Mouse (Mus musculus): ENCODE results near the gene Snx29. TPM values are rescaled to one million over a fixed set of nuclear protein-coding genes. Genes with fewer than 3 reads are reported as not detected.
A peak's percentile ranks its signal among the peaks of the same experiment; 100 is the strongest.

The Snx29 gene
- total RNA-seq, 2 experiments from 2014 or later: 10.8 to 14.9 TPM

- intact Hi-C loops (cut with DNase I): no loop called here
Measured at GRCm38 (mm10) chr16:11659111-11659720, 336.5 kb downstream of the Snx29 start.

GRCm38 (mm10) chr16:11664896-11665705 is 342.4 kb downstream of the Snx29 start:
- no peak for DNase-seq
- intact Hi-C loops (cut with DNase I): no loop called here

More at GRCm38 (mm10) chr16:11659111-11659720, 336.5 kb downstream of the Snx29 start:
- no peak for DNase-seq

- intact Hi-C loops (cut with DNase I): no loop called here
- no peak for DNase-seq
Measured at GRCm38 (mm10) chr16:11665869-11666268, 343.2 kb downstream of the Snx29 start.

DNA sequence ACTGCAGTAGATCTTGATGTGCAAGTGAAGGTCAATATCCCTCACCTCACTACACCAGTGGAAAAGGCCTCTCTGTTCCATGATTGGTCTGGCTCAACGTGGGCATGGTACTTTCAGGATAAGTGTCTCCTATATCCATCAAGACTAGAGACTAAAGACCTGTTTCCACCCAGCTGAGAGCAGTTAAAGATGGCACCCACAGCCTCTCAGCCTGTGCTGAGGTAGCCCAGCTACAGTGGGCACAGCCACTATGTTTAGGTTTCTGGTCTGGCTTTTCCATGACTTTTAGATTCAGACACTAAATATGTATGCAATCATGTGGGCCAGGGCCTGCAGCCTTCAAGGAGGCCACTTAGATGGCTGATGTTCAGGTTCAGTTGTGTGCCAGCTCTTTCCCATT is 345.7 kb downstream of the Snx29 start:
- no peak for DNase-seq
- intact Hi-C loops (cut with DNase I): no loop called here

DNA sequence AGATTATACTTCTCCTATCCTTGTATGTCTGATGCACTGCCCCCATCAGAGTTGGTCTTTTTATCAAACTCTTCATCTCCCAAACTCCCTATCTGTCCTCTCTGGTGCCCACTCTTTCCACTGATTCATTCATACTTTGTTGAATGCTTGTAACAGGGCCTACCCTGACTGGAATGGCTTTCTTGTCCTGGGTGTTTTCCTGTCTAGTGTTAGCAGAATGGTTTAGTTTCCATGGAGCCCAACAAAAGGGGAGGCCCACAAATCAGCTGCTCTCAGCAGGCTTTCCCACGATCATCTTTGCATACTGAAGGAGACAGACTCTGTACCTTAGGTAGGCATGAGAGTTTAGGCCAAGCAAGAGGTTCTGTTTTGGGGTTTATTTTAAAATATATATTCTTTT is 346.2 kb downstream of the Snx29 start:
- intact Hi-C loops (cut with DNase I): no loop called here

DNA sequence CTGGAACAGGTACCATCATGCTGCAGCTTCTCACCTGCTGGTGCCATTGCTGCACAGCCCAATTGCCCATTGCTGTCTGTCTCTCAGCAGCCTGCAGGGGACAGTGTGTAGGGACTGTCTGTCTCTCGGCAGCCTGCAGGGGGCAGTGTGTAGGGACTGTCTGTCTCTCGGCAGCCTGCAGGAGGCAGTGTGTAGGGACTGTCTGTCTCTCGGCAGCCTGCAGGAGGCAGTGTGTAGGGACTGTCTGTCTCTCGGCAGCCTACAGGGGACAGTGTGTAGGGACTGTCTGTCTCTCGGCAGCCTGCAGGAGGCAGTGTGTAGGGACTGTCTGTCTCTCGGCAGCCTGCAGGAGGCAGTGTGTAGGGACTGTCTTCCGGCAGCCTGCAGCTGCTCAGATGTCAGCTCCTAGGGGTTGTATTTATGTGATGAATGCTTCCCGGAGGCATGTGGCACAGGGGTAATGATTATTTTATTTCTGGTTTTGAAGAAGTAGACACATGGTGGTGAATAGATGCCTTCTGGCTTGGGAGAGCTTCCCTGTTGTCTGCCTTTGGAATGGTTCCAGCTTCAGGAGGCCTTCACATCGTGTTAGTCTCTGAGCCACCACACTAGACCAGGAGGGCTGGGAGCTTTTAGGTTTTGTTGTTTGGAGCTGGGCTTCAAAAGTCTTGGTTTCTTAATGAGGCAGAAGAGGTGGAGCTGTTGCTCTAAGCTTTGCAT is 347.7 kb downstream of the Snx29 start:
- intact Hi-C loops (cut with DNase I): no loop called here

More for the DNA sequence above, 346.2 kb downstream of the Snx29 start:
- no peak for DNase-seq

GRCm38 (mm10) chr16:11670971-11671310 is 348.2 kb downstream of the Snx29 start:
- peak; percentile 25 to 39 for DNase-seq
- intact Hi-C loops (cut with DNase I): no loop called here

More for the DNA sequence above, 347.7 kb downstream of the Snx29 start:
- DNase-seq: no peak

DNA sequence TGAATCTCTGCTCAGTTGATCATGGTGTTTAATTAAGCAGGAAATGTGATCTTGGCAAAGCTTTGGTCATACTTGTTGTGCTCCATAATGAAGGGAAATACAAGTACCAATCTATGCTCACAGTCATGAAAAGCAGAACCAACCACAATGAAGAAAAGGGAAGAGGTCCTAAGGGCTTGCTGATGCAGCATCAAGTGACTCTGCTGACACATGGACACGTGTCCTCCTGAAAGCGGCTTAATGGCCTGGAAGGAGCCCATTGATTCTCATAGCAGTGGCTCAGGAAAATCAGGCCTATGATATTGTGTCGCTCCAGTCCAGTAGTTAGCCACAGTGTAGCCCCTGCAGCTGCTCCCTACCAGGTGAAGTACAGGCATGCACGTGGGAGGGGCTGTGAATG is 353.3 kb downstream of the Snx29 start:
- DNase-seq: no peak
- intact Hi-C loops (cut with DNase I): no loop called here

DNA sequence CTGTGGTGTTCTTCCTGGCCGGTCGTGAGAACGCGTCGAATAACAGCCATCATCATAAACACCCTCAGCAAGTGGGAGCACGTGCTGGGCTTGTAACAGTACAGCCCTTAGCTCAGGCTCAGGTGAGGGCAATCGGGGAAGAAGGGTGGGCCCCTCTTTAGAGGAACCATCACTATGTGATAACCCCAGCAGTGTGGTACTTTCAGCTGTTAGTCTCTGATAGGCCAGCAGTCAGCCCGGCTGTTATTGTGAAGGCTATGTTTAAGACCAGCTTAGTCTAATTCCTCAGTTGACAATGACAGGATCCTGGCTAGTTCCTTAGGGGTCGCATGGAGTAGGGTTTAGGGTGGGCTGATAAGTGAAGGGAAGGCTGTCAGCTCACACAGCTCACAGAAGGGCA is 362.6 kb downstream of the Snx29 start:
- no peak for DNase-seq
- intact Hi-C loops (cut with DNase I): no loop called here

GRCm38 (mm10) chr16:11685735-11686340 is 363.1 kb downstream of the Snx29 start:
- DNase-seq: no peak
- intact Hi-C loops (cut with DNase I): no loop called here

GRCm38 (mm10) chr16:11687836-11688235 is 365.1 kb downstream of the Snx29 start:
- intact Hi-C loops (cut with DNase I): no loop called here

DNA sequence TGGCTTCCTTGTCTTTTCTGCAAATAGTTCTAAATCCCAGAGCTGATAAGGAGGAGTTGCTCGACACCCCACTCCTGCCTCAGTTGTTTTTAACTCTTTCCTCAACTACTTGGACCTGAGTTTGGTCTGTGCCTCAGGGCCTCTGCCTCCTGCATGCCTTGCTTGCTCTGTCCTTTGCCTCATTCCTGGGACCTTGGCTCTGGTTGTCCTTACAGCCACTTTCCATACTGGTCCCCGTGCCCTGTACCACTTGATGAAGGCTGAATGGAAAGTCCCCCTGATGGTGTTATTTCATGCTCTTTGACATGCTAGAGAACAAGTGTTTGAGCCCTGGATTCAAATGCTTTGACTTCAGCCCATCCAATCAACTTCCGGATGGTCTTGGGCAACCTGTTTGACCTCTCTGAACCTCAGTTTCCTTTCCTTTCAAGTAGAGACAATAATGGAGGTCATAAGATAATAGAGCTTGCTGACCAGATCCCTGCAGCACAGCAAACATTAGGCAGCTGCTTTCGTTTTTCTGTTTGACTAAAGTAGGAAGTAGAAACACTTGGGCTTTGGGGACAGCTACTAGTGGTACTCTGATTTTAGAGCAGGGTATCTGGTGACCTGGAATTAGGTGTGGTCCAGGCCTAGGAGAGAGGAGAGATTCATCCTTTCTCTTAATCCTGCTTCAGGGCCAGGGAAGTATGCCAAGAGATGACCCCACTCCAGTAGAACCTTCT is 365.7 kb downstream of the Snx29 start:
- intact Hi-C loops (cut with DNase I): no loop called here
- DNase-seq: no peak

More at GRCm38 (mm10) chr16:11687836-11688235, 365.1 kb downstream of the Snx29 start:
- no peak for DNase-seq

- DNase-seq: peak in 1 of 2 experiments; percentile 18
- intact Hi-C loops (cut with DNase I): no loop called here
Measured at GRCm38 (mm10) chr16:11690097-11690496, 367.4 kb downstream of the Snx29 start.

- intact Hi-C loops (cut with DNase I): no loop called here
Measured at GRCm38 (mm10) chr16:11690756-11691155, 368.0 kb downstream of the Snx29 start.

DNA sequence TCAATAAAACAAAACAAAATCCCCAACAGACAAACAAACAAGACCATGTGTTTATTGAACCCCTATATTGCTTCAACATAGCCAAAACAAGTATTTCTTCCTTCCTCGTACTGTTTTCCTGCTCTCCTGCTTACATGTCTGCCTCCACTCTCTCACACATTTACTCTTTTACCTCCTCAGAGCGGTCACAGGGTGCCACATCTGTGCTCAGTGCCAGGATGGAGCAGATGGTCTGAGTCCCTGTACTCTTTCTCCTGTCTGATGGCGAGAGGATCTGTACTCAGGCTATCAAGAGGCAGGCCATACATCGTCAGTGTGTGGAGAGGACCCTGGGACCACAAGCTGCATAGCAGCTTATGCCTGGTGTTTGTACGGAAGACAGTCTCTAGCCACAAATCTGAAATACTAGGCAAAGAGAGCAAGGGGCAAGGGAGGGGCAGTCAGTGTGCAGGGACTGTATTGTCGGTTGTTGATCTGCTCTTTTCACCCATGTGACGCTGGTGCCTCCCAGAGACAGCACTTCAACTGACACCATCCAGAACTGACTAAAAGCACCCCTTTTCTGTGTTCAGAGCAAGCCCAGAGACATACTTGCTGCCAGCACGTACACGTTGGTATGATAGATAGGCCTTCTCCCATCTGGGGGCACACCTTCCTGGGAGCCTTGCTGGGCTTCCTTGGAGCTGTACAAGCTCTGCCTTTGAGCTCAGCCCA is 368.9 kb downstream of the Snx29 start:
- no peak for DNase-seq
- intact Hi-C loops (cut with DNase I): no loop called here

More at GRCm38 (mm10) chr16:11690756-11691155, 368.0 kb downstream of the Snx29 start:
- no peak for DNase-seq

GRCm38 (mm10) chr16:11692744-11693143 is 370.0 kb downstream of the Snx29 start:
- intact Hi-C loops (cut with DNase I): no loop called here

GRCm38 (mm10) chr16:11694386-11694785 is 371.7 kb downstream of the Snx29 start:
- no peak for DNase-seq
- intact Hi-C loops (cut with DNase I): no loop called here

More at GRCm38 (mm10) chr16:11692744-11693143, 370.0 kb downstream of the Snx29 start:
- no peak for DNase-seq

DNA sequence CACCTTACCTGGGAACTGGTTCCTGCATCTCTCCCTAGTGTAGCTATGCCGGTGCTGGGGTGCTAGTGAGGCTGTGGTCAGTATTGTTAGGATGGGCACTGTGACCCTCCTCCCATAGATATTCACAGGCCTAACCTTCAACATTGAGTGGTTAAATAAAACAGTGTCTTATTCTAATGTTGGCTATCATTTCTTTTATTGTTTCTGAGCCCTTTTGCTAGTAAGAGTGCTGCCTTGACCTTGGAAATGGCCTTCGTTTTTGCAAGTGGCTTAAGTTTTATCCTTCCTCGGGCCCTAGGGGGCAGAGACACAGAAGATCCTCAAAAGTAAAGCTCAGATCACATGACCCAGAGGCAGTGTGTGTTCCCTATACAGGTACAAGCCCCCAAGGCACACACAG is 374.1 kb downstream of the Snx29 start:
- intact Hi-C loops (cut with DNase I): loop anchor here (5.0 kb wide), 1 partner anchor 506 kb away; no protein-coding TSS in a partner anchor
- DNase-seq: no peak

DNA sequence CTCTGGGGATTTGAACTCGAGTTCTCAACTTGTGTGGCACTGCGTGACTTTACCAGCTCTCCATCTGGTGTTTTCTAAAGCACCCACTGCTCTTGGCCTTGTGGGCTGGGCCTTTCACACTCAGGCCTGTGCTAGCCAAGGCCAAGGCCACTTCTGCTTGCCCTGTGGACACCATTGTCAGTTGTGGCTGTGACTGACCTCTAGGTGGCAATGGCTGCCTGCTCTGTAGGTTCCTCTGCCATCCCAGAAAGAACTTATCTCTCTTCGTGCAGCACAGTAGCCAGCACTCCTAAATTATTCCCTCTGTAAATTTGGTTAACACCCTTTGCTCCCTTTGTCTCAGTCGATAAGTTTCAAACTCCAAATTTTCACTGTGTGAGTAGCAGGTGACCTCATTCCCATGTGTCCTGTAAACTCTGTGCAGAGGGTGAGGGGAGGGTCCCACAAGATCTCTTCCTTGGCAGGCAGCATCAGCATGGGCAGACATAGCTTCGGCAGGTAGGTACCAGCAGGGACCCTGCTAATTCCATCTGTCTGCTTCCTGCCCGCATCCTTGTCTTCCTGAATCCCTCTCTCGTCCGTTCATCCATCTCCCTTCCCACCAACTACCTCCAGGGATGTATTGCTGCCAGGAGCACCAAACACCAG is 375.1 kb downstream of the Snx29 start:
- intact Hi-C loops (cut with DNase I): loop anchor here (5.0 kb wide), 1 partner anchor 504 kb away; no protein-coding TSS in a partner anchor
- DNase-seq: peak in 1 of 2 experiments; percentile 15

Data from heart, postnatal 36 days (tissue).